Mouse (Mus musculus) stomach, embryonic 15.5 days (tissue): ENCODE results near the gene Gm12185. TPM values are rescaled to one million over a fixed set of nuclear protein-coding genes. Genes with fewer than 3 reads are reported as not detected.
"Not testable (repeated sequence)": the region's sequence is repeated elsewhere in the genome, so short reads cannot be mapped to it uniquely, and the experiment has no call there.

Experiments
- ATAC-seq: fragments of 200-750 bp; cut with Nextera tagmentation; 2 replicates; pipeline ENCODE4 v1.8.0; 2017; ENCODE audit warnings: low read depth, moderate number of reproducible peaks, moderate TSS enrichment; ENCODE audit not compliant: insufficient read depth, low FRiP score
- H3K27ac ChIP-seq: fragments of 300-500 bp; sonication (generic); 2 replicates; pipeline ENCODE4 v1.5.1; 2015; ENCODE audit warnings: mild to moderate bottlenecking, inconsistent platforms
- H3K27me3 ChIP-seq: fragments of 300-500 bp; sonication (generic); replicated peaks from 2 replicates; pipeline ENCODE4 v1.6.1; 2015; ENCODE audit warnings: inconsistent platforms
- H3K36me3 ChIP-seq: fragments of 300-500 bp; sonication (generic); 2 replicates; pipeline ENCODE4 v1.6.1; 2015; ENCODE audit warnings: inconsistent platforms
- H3K4me1 ChIP-seq: fragments of 300-500 bp; sonication (generic); 2 replicates; pipeline ENCODE4 v1.6.1; 2015; ENCODE audit warnings: inconsistent platforms
- H3K4me2 ChIP-seq: fragments of 300-500 bp; sonication (generic); 2 replicates; pipeline ENCODE4 v1.6.1; 2015; ENCODE audit warnings: mild to moderate bottlenecking, inconsistent platforms
- H3K4me3 ChIP-seq: fragments of 300-500 bp; sonication (generic); replicated peaks from 2 replicates; pipeline ENCODE4 v1.5.1; 2015; ENCODE audit warnings: inconsistent platforms
- H3K9ac ChIP-seq: fragments of 300-500 bp; sonication (generic); 2 replicates; pipeline ENCODE4 v1.6.1; 2015; ENCODE audit warnings: inconsistent platforms
- H3K9me3 ChIP-seq: fragments of 300-500 bp; sonication (generic); 2 replicates; pipeline ENCODE4 v1.6.1; 2016; ENCODE audit warnings: inconsistent platforms
- WGBS: fragments of 180-500 bp; shearing (Covaris S2); methylation state at CpG from one replicate; pipeline ENCODE4 v1.1.7; 2015; 5-methylcytosine and 5-hydroxymethylcytosine counted together
- polyA plus RNA-seq: library from polyadenylated mRNA; unstranded; fragments of >200 nt; fragmentation: Nextera tagmentation; extraction: Ambion mirVana; gene quantifications from 2 replicates; pipeline ENCODE4 v1.2.1, GENCODE M21; 2015

Gm12185 gene
- polyA plus RNA-seq, 1 experiment from 2014 or later = not detected

DNA sequence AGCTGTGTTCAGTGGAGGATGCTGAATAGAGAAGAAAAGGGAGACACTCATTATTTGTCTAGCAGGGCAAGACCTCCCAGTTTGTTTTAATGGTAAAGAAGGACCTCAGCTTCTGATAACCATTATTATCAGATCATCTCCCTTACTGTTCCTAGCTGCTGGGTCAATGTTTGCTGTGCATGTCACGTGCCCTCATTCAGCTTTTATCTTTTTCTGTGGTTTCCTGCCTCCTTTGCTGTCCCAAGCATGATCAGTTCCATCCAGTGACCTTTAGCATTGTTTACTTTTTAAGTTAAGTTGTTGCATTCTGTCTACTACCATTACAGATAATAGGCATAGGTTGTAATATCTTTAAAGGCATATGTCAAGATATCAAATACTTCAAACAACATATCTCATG is 83.6 kb downstream of the Gm12185 start:
- Histone ChIP-seq H3K4me2 (no peak overlapping the region), H3K4me1 (no peaks in the 10 kb centered on the region), H3K4me3 (no peak overlapping the region), H3K27ac (no peak overlapping the region), H3K36me3 (no peaks in the 10 kb centered on the region), H3K27me3 (no peaks in the 10 kb centered on the region), H3K9ac (no peak overlapping the region), H3K9me3 (no peaks in the 10 kb centered on the region)
- 44% methylated on average over 1 of the region's 1 CpGs for WGBS
- no peak for ATAC-seq

DNA sequence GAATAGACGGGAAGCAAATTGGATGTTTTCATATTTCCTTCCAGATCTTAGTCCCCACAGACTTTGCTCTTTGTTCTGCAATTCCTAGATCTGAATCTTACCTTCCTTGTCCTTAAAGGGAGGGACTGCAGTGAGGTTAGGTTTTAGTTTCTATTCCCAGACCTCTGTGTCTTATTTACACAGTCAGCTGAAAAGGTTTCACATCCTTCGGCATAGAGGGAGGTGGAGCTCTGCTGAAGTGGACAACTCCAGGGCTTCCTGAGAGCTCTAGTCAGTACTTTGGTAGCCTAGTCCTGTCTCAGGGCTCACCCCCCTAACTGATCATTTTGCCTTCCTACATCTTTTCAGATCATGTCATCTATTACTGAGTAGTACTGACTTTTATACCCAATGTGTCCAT is 90.0 kb downstream of the Gm12185 start, which contains the start of gene Gm5431:
Gene Gm5431, minus strand, starts transcription at position 194 of the 400 bp plus-strand sequence.
- no peaks in the 10 kb centered on the region for H3K36me3 ChIP-seq

DNA sequence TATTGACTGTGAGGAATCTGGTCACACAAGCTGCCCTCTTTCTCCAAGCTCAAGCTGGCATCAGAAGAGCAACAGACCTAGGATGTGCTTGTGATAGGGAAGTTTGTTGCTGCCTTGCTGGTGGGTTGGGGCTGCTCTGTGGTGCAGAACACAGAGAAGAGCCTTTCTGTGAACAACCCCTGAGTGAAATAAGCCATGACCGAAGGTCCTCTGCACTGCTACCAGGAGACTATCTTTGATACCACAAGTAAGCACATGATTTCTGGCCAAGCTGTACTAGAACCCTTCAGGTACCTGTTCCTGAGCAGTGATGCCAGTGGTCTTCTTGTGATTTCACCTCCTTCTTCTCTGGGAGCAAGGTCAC is 90.5 kb downstream of the Gm12185 start:
- H3K9ac ChIP-seq, ATAC-seq, H3K9me3 ChIP-seq, H3K4me1 ChIP-seq, H3K36me3 ChIP-seq, H3K4me3 ChIP-seq, H3K27me3 ChIP-seq, H3K27ac ChIP-seq, H3K4me2 ChIP-seq: not testable (repeated sequence)
- 87% methylated on average over 1 of the region's 1 CpGs for WGBS

More for the DNA sequence above, 90.0 kb downstream of the Gm12185 start, which contains the start of gene Gm5431:
- no peak for ATAC-seq
- Histone ChIP-seq H3K9me3 (no peaks in the 10 kb centered on the region), H3K27me3 (no peaks in the 10 kb centered on the region), H3K4me3 (no peak within 1 kb of the TSS), H3K4me2 (no peak within 1 kb of the TSS), H3K27ac (no peak within 1 kb of the TSS), H3K4me1 (no peaks in the 10 kb centered on the region), H3K9ac (no peak within 1 kb of the TSS)
- WGBS = 35% methylated on average over 2 of the region's 2 CpGs

DNA sequence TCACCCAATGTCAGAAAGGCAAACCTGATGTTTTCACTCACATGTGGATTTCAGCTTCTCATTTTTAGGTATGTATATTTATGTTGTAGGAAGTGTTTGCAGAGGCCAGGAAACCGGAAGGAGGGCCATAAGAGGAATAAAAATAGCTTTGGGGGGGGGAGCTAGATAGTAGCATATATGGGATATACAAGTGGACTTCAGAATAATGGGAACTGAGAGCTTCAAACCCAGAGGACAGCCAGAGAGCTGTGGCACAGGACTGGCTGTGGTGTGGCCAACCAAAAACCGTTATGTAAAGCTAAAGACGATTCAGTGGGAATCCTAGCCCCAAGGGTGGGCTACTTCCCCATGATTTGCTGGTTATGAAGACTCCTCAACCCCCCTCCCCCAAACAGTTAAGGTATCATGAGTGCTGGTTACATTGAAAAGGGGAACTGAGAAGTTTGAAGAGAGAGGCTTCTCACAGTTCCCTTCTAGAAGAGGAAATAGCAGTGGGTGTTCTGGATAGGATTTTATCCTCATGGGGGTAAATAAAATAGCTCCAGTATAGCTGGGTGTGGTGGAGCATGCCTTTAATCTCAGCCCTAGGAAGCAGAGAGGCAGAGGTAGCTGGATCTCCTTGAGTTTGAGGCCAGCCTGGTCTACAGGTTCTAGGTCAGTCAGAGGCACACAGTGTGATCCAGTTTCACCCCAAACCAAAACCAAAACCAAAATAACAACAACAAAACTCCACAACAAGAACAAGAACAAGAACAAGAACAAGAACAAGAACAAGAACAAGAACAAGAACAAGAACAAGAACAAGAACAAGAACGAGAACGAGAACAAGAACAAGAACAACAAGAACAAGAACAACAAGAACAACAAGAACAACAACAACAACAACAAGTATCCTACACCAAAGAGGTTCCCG is 91.1 kb downstream of the Gm12185 start:
- H3K4me2 ChIP-seq, H3K27ac ChIP-seq, ATAC-seq, H3K4me1 ChIP-seq, H3K9ac ChIP-seq, H3K36me3 ChIP-seq, H3K27me3 ChIP-seq, H3K9me3 ChIP-seq, H3K4me3 ChIP-seq: not testable (repeated sequence)
- 75% methylated on average over 6 of the region's 6 CpGs for WGBS

DNA sequence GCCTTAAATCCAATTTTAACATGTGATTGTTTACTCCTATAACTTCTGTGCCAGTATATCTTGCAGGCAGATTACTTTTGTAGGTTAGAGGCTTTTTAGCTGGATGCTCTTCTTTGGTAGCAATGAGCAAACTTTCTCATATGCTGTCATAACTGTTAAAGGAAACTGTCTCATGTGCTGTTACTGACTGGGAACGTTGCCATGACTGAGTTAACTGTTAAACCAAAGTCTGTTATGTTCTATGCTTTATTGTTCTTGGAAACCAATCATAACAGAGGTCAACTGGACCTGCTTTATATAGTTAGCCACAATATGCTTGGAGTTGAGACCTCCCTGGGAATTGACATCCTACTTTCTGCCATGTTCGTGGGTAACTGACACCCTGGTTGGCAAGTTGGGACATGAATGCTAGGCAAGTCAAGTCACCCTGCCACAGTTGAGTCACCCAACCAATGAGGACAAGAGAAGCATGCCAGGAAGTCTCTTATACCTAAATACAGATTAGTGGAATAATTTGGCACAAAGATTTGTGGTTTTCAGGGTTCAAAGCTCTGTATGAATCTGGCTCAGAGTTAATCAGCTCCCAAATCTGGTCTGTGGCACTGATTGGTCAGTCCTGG is 93.1 kb downstream of the Gm12185 start:
- no peaks in the 10 kb centered on the region for H3K27me3 ChIP-seq
- WGBS = 67% methylated on average over 2 of the region's 2 CpGs
- no peak overlapping the region for H3K4me2 ChIP-seq
- H3K9me3 ChIP-seq = no peaks in the 10 kb centered on the region
- no peak overlapping the region for H3K27ac ChIP-seq
- no peak overlapping the region for H3K9ac ChIP-seq
- ATAC-seq = no peak
- no peak overlapping the region for H3K4me3 ChIP-seq
- H3K36me3 ChIP-seq = no peaks in the 10 kb centered on the region
- H3K4me1 ChIP-seq = no peaks in the 10 kb centered on the region

DNA sequence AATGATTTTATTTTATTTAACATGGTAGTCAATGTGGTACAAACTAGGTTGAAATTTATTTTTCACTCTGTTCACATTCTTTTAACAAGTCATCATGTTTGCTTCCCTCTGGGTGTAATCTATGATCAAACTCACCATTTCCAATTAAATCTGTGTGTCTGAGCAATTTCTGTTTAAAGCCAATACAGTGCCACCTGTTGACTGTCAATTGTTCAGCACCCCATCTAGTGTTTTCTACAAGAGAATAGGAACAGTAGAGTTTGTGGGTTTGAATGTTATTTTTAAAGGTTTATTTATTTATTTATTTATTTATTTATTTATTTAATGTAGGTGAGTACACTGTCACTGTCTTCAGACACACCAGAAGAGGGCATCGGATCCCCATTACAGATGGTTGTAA is 115.3 kb downstream of the Gm12185 start:
- Histone ChIP-seq H3K36me3 (no peaks in the 10 kb centered on the region), H3K4me1 (peaks cover 14% of the 10 kb centered on the region; the same call in 1 of the 2 replicates), H3K9me3 (no peaks in the 10 kb centered on the region), H3K27ac (no peak overlapping the region), H3K4me2 (no peak overlapping the region), H3K9ac (no peak overlapping the region), H3K4me3 (no peak overlapping the region), H3K27me3 (no peaks in the 10 kb centered on the region)
- ATAC-seq = no peak
- 92% methylated on average over 1 of the region's 1 CpGs for WGBS

DNA sequence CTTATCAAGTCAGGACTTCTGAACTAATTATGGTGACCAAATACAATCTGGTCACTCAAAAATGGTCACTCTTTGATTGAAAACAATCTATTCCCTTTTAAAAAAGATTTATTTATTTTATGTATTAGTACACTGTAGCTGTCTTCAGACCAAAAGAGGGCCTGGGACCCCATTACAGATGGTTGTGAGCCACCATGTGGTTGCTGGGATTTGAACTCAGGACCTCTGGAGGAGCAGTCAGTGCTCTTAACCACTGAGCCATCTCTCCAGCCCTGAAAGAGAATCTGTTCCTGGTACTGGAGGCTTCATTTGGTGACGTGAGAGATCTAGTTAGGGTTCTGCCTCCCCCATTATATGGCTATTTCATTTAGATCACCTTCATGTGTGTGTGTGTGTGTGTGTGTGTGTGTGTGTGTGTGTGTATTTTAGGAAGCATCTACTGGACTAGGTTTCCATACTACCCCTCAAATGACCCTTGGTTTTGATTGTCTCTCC is 116.6 kb downstream of the Gm12185 start:
- H3K9me3 ChIP-seq, ATAC-seq, H3K27ac ChIP-seq, H3K9ac ChIP-seq, H3K27me3 ChIP-seq, H3K36me3 ChIP-seq, H3K4me2 ChIP-seq, H3K4me3 ChIP-seq: not testable (repeated sequence)
- 67% methylated on average over 1 of the region's 1 CpGs for WGBS
- peaks cover 14% of the 10 kb centered on the region; the same call in 1 of the 2 replicates for H3K4me1 ChIP-seq

DNA sequence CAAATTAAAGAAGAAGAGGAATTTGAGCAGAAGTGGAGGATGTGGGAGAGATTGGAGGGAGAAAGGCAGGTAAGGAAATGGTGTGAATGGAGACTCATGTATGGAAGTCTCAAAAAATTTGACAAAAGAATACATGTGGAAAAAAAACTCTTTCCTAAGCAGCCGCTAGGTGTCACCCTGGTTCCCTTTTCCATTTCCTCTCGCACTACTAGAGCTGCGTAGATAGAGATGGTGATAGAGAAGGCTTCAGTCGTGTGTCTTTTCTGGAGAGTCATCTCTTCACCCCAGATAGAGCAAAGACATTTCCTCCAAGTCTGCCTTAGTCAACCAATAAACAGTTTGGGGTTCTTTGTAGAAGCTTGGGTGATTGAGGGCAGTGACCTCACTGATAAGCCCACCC is 117.6 kb downstream of the Gm12185 start:
- Histone ChIP-seq H3K9me3 (no peaks in the 10 kb centered on the region), H3K4me1 (peaks cover 21% of the 10 kb centered on the region), H3K36me3 (no peaks in the 10 kb centered on the region), H3K9ac (no peak overlapping the region), H3K4me3 (no peak overlapping the region), H3K27ac (no peak overlapping the region), H3K27me3 (no peaks in the 10 kb centered on the region), H3K4me2 (no peak overlapping the region)
- WGBS = 0% methylated on average over 4 of the region's 4 CpGs
- ATAC-seq = no peak

DNA sequence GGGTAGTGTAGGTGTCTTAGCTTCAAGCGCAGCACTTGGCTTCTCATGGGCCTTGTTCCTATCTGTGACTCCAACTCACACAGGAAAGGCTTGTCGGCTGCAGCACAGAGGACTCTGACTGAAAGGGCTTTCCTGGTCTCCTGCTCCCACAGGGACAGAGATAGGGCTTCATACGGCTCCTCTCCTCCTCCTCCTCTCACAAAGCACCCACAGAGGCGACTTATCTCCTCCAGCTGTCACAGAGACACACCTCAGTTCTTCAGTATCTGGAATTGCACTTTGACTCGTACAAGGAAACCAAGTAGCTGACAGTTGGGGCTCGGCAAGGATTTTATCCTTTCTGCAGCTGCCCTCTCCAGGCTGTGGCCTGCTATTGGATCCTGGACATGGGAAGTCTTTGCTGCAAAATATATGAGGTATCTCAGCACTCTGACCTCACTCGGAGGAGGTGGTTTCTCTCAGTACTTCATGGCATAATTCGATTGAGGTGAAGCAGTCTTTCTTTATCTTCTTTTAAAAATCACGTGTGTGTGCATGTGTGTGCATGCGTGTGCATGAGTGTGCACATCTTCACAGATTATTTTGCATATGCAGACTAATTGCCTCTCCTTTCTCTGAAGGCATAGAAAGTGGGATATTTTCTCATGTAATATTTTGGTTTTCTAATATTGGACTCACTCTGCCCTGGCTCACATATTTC is 118.3 kb downstream of the Gm12185 start:
- Histone ChIP-seq H3K4me2 (no peak overlapping the region), H3K36me3 (no peaks in the 10 kb centered on the region), H3K27ac (peak overlapping the region; percentile 88), H3K9ac (no peak overlapping the region), H3K9me3 (no peaks in the 10 kb centered on the region), H3K4me1 (peaks cover 25% of the 10 kb centered on the region), H3K4me3 (no peak overlapping the region), H3K27me3 (no peaks in the 10 kb centered on the region)
- whole genome bisulfite sequencing = 53% methylated on average over 10 of the region's 10 CpGs
- peak; percentile 47 for ATAC-seq

DNA sequence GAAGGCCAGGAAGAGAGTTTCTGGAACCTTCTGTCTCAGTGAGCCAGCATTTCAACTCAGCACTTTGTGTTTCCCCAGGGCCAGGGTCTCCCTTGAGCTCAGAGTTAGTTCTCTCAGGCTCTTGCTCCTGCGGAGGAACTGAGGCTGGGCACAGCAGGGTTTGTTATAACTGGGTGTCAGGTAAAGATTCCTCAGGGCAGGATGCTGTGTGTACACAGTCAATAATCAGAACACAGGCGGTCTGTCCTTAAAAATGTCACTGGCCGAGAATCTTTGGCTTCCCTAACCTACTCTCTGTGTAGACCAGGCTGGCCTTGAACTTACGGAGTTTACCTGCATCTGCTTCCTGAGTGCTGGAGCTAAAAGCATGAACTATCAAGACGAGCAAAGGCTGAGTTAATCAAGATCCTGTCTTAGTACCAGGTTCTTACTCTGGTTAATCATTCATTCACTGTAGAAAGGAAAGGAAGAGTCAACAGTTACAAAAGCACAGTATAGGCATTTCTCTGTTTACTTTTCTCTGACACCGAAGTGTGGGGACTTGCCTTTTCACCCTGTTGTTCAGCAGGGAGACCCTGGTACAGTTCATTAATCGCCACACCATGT is 119.2 kb downstream of the Gm12185 start:
- 66% methylated on average over 7 of the region's 7 CpGs for WGBS
- H3K4me3 ChIP-seq = 0 out of 2 replicates have a peak overlapping the region, but pooled peaks have one; percentile 52
- no peak overlapping the region for H3K9ac ChIP-seq
- no peaks in the 10 kb centered on the region for H3K27me3 ChIP-seq
- H3K36me3 ChIP-seq = no peaks in the 10 kb centered on the region
- no peaks in the 10 kb centered on the region for H3K9me3 ChIP-seq
- peak overlapping the region; percentile 81 for H3K4me2 ChIP-seq
- ATAC-seq = peak; percentile 48
- peaks cover 25% of the 10 kb centered on the region for H3K4me1 ChIP-seq
- H3K27ac ChIP-seq = peak overlapping the region; percentile 88

DNA sequence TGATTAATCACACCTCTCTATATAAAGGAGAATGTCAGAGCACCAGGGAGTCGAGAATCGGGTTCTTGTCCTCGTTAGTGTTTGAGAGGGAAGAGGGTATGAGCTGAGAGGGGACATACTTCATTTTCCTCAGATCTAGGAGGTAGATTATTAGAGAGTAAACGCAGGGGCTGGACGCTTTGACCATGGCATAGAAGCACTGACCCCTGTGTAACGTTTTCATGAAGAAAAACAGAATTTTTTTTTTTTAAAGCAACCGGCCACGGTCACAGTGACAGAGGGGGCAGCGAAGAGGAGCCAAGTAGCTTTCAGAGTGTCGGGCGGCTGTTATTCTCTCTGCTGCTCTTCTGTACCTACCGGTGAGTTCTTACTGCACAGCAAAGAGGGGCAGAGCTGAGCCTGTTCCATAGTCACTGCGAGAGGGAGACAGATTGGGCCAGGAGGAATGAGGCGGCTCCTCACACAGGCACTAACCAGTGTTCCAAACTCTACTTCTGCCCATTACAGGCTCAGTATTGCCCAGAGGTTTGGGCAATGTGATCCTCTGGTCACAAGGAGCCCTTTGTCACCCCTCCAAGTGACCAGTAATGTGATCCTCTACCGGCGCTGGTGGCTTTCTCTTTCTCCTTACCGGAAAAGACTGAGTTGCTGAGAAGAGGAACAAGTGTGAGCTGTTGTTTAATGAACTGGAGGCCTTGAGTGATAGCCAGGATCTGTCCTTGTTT is 120.0 kb downstream of the Gm12185 start:
- no peak for ATAC-seq

More for the DNA sequence above, 120.0 kb downstream of the Gm12185 start:
- 14% methylated on average over 17 of the region's 17 CpGs for WGBS
- Histone ChIP-seq H3K9me3 (no peaks in the 10 kb centered on the region), H3K27me3 (no peaks in the 10 kb centered on the region), H3K4me3 (peak overlapping the region; percentile 52), H3K36me3 (no peaks in the 10 kb centered on the region), H3K4me1 (peaks cover 25% of the 10 kb centered on the region), H3K4me2 (peak overlapping the region; percentile 81), H3K27ac (peak overlapping the region; percentile 88), H3K9ac (peak overlapping the region; percentile 37)
